Mouse (Mus musculus) layer of hippocampus, postnatal 10 days (tissue): ENCODE measurements around the gene Ciao2a. TPM values are rescaled to one million over a fixed set of nuclear protein-coding genes. Genes with fewer than 3 reads are reported as not detected.
A peak's percentile ranks its signal among the peaks of the same experiment; 100 is the strongest.

Source experiments
- DNase-seq, 2 experiments: peaks; one replicate each; pipeline ENCODE4 v3.0.0; 2021; ENCODE audit warnings: low spot score in 2 of 2
- total RNA-seq, 2 experiments: library from RNA; stranded (reverse); gene quantifications; 2 replicates each; pipeline ENCODE4 v1.2.3; 2021

Gene Ciao2a
- total RNA-seq, 2 experiments from 2014 or later, result 27.2 to 28.9 TPM

DNA sequence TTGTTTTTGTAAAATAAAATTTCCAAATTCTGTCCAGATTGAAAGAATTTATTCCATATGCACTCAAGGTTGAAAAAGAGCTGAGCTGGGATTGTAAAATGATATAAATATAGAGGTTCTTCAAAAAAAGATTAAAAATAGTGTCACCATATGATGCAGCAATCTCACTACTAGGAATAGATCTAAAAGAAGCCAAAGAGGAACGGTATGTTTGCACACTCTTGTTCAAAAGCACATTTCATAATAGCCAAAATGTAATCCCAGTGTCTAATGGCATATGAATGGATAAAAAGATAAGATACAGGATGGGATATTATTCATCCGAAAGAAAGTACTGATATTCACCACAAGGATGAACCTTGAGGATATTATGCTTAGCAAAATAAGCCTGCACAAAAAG is 6.9 kb upstream of the Ciao2a start:
- no peak for DNase-seq

DNA sequence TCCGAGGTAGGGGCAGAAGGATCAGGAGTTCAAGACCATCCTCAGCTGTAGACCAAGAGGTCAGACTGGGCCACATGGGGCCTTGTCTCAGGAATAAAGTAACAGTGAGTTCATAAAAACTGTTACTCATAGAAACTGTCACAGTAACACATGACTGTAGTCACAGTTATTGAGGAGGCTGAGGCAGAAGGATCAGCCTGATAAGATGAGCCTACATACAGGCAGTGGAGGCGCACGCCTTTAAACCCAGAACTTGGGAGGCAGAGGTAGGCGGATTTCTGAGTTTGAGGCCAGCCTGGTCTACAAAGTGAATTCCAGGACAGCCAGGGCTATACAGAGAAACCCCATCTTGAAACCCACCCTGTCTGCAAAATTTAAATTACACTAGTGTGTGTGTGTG is 6.3 kb upstream of the Ciao2a start:
- DNase-seq, result no peak

DNA sequence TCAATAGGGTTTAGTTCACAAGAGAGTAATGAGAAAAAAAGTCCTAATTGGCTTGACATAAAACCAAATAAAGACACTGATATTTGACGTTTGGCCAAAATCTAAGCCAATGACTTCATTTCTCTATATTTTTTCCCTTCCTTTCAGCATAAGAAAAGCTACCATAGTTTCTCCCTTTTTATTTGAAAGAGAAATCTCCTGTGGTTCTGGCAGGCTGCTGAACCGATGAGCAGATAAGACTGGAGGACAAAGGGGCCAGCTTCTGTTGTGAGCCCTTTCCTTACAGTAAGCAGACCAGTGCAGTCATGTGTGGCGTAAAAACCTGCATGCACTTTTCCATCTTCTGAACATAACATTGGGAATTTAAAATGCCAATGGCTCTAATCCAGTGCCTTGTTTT is 5.5 kb upstream of the Ciao2a start:
- DNase-seq, result no peak

DNA sequence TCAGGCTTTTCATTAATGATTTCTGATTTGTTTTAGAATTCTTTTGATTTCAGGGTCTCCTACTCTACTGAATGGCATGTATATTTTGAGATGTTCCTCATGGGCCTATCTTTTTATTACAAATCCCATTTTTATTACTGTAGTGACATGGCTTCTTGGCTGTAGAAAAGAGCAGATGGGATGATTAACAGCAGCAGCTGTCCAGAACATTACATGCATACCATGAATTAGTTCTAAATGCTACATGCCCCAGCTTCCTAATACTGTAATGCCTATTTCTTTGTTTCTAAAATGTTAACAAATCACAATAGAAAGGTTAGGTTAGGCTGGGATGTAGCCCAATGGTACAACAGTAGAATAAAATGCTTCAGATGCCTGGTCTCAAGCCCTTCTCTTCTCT is 5.0 kb upstream of the Ciao2a start:
- no peak for DNase-seq

DNA sequence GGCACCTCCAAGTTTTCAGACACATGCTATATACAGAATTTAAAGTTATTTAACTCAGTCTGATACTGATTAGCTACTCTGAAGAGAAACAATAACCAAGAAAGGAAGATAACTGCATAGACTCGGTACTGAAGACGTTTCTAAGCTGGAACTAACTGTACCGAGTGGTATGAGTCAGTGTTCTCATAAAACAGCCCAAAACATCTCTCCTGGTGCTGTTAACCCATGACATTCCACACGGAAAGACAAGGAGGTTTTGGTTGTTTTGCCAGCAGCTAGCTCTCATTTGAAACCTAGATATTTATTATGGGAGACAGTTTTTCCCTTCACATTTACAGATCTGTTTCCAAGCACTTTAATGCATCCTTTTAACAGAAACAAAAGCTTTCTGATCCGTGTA is 2.8 kb upstream of the Ciao2a start:
- DNase-seq, result no peak

DNA sequence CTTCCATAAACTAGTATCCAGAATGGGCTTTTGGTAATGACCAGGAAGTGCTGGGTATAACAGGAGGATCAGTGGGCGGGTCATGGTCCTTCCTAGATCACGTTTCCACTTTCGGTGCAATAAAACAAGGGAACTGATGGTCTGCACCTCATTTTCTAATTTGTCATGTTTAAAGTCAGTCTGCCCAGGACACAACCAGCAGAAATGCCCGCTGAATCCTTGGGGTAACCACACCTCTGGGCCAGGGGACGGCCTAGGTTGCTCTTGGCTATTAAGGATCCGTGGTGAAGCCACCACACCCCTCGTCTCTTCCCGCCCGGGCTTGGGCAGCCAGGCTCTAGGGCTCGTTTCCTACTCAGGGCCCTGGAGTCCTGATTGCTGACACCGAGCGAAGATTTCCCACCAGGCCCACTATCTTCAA is 2.3 kb upstream of the Ciao2a start:
- DNase-seq, result no peak

DNA sequence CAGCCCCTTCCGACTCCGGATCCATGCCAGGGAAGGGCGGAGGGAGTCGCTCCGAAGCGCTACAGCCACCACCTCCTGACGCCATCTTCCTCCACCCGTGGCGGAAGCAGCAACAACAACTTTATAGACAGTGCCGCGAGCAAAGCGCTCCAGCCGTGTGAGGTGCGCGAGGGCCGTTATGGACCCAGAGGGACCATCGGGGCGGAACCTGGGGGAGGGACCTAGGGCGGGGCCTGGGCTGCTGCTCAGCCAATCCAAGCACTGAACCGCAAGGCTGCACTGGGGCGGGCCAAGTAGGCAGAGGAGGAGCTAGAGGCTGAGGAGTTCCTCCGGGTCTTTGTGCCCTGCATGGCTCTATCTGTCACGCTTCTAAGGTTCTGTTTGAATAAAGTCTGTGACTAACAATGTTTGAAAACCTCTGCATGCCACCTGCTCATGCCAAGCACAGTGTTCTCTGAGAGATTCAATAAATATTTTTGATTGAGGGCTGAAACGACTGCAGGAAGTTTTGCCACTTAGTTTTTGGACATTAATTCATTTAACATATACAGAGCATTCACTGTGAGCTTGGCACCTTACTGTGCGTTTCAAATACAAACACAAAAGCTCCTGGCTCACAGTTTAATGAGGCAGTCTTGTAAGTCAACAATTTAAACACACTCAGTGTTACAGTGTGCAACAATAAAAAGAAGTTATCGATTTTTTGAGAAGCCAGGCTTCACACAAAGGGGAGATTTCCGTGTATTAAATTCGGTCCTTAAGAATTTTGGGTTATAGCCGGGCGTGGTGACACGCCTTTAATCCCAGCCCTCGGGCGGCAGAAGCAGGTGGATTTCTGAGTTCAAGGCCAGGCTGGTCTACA is 1.5 kb upstream of the Ciao2a start:
- peak; percentile 95 for DNase-seq

DNA sequence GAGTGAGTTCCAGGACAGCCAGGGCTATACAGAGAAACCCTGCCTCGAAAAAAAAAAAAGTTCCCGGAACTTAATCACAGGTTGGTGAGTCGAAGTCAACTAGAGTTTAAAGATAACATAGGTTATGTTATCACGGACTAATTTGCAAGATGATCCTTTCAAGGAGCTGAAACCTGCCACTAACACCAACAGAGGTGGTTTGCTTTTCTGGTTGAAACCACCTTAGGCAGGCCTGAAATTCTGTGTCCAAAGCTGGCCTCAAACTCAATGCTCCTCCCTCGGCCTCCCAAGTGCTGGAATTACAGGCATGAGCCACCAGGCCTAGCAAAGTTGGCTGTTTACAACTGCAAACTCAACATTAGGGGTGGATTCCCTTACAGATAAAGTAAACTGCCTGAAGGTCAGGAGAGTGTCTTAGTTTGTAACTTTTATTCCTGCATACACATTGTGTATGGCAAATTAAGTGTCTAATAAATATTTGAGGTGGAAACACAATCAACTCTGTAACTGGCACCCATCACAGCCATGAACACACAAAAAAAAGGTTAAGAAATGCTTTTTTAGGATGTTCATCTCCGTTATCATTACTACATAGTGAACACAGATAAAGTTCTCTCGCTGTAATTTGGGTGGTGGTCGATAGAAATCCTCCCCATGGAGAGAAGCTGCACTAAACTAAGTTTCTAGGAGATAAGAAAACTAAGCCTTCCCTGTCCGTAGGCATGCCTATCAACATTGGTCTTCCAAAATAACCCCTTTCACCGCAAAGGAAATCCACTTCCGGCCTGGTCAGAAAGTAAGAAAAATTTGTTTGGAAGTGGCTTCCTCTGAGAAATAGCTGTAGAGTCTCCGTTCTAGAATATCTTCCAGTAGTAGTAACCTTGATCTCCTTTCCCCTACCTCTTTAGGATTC is 612 bp upstream of the Ciao2a start:
- DNase-seq, result no peak

DNA sequence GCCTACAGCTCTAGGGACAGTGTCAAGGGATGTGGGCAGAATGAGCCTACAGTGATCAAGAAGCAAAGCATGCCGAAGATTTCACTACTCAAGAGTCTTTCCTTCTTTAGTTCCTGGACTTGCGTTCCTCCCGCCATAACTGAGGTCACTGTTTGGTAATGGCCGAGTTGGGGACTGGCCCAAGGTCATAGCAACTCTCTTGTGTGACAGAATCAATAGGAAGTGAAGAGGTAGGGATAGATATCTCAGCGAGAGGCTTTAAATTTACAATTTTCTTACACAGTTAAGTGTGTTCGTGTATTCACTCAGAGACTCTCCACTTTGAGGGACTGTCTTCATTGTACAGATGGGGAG is 759 bp downstream of the Ciao2a start:
- no peak for DNase-seq

DNA sequence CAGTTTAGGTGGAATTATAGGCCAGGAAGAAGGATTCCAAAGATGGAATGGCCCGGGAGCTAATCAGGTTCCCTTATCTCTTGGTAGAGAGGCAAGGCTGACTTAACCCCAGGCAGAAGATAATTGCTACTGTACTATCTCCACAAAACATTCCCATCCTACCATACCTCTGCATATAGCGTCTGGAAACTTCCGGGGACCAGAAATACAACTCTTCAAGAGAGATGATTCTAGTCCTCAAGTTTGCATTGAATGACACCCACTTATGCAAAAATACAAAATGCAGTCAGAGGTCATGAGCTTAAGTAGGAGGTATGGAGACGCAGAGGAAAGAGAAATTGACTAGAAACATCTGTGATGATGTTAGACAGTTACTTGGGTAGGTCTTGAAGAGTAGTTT is 1.5 kb downstream of the Ciao2a start:
- no peak for DNase-seq

DNA sequence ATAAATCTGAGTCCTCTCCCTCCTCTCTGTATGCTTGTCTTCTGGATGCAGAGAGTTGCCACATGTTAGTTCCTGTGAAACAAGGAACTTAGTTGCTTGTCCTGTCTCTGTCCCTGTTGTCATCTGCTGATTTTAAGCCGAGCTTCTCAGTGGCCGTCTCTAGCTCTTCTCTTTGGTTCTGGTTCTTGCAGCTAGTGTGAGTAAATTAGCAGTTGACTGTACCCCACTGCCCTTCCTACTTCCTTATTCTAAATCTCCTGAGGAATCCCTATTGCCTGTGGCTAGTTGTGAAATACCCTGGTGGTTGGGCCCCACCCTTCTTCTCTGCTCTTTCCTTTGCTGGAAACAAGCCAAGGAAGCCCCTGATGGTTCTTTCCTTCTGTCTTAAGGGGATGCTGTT is 5.1 kb downstream of the Ciao2a start:
- DNase-seq, result no peak

DNA sequence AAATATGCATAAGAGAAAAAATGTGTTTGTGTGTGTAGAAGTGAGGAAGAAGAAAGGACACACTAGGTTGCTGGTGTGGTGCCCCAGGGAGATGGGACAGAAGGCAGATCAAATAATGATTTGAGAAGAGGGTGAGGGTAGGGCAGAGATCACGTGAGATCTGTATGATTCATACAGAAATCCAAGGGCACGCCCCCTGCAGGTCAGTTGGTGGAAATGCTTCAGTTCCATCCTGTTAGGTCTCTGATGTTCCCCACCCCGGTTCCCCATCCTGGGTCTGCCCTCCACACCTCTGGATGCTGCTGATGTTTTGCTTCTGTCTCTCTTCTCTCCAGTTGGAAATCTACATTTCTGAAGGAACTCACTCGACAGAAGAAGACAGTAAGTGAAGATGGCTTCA is 9.6 kb downstream of the Ciao2a start:
- DNase-seq, result no peak

DNA sequence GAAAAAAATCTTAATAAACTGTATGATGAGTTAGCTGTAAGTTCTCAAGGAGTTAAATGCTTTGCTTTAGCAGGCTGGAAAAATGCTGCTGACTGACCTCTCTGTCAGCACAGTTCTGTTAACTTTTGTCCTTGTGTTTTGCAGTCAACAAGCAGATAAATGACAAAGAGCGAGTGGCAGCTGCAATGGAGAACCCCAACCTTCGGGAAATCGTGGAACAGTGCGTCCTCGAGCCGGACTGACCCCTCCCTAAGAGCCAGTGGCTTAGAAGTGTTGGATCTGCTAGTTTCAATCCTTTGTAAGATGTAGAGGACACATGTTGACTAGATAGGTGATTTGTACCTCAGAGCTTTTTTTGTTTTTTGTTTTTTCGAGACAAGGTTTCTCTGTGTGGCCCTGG is 11.8 kb downstream of the Ciao2a start:
- no peak for DNase-seq

DNA sequence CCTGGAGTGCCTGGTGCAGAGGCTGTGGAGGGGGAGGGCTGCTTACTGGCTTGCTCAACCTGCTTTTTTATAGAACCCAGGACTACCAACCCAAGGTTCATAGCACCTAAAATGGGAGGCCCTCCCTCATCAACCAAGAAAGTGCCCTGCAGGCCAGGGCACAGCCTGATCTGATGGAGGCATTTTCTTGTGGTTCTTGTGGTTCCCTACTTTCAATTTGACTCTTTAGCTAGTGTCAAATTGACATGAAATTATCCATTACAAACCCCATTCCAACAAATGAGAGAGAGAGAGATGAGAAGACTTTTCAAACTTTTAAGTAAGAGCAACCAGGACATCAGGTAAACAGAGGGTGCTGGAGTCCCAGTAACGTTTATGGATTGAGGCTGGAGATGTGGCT is 15.9 kb downstream of the Ciao2a start:
- DNase-seq, result no peak

DNA sequence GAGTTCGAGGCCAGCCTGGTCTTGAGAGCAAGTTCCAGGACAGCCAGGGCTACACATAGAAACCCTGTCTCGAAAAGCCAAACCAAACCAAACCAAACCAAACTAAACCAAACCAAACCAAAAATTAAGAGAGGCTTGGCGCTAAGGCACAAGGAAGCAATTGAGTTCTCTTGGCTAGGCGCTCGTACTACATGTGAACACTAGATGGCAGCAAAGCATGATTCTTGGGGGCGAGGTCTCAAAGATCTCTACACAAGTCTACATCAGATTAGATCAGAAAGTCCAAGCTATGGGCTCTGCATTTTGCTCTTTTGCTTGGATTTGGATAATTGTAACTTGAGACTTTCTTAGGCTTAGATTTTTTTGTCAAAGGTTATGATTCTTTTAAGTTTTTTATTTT is 17.8 kb downstream of the Ciao2a start:
- DNase-seq, result peak; percentile 77 to 83

DNA sequence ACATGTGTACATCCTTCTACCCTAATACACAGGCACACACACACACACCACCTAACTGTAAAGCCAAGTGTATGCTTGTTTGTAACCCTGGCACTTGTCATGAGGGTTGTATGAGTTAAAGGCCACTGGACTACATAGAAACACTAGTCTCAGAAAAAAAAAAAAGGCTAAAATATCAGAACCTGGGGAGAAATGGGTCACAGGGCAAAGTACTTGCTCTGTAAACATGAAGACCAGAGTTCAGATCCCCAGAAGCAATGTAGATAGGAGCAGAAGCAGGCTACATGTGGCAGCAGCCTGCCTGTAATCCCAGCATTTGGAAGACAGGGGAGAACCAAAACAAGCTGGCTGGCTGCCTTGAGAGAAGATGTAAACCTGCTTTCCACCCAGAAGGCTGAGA is 19.7 kb downstream of the Ciao2a start:
- no peak for DNase-seq

DNA sequence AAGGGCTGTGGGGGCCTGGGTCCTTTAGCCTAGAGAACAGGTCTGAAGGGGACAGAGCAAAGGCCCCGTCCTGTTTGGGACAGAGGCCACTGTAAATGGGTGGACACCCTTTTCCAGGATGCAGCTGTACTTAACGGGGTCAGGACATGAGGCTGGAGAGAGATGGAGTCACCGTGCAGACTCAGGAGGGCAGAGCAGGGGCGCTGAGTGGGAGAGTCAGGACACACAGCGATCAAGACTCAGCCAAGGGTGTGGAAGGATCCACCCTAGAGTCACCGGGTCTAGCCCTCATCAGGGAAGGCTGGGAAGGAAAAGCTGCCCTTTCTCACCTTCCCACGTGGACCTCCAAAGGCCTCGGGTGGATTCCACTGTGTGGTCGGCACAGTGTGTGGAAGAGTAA is 25.6 kb downstream of the Ciao2a start:
- DNase-seq, result no peak

DNA sequence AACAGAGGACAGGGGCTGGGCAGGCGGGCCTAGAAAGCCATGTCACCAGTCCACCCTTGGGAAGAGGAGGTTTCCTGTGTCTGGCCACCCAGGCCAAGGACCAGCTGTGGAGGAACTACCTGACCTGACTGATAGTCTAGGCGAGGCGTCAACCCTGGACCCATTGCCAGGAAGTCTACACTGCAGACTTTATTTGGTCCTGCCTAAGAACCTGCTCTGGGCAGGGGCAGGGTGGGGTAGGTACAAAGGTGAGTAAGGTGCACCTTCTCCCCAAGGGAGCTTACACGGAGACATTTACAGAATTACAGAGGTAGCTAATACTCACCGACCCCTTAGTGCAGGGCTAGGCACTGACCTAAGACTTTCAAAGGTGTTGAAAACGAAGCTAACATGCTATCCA is 27.2 kb downstream of the Ciao2a start:
- no peak for DNase-seq

DNA sequence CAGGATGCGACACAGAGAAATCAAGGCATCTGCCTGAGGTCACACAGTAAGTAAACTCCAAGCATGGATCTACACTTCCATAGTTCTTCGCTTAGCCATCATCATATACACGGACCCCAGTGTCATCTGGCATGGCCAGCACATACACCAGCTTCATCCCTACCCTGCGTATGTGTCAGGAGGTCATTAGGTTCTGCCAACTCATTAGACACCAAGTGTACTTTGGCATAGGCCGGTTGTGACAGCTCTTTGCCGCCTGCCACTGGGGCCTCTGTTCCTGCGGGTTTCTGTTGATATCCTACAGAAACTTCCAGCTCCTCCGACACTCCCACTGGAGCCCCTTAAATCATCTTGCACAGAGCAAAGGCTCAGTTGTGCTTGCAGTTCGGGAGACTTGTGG is 27.6 kb downstream of the Ciao2a start:
- DNase-seq, result no peak

DNA sequence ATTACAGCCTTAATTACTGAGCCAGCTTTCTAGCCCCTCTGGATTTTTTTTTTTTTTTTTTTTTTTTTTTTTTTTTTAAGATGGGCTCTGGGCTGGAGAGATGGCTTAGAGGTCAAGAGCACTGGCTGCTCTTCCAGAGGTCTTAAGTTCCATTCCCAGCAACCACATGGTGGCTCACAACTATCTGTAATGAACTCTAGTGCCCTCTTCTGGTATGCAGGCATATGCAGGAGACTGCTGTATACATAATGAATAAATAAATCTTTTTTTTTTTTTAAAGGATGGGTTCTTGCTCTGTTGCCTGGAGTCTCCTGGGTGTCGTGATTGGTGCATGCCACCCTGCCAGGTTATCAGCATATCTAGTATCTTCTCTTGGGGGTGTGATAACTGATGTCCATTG is 29.1 kb downstream of the Ciao2a start:
- no peak for DNase-seq

DNA sequence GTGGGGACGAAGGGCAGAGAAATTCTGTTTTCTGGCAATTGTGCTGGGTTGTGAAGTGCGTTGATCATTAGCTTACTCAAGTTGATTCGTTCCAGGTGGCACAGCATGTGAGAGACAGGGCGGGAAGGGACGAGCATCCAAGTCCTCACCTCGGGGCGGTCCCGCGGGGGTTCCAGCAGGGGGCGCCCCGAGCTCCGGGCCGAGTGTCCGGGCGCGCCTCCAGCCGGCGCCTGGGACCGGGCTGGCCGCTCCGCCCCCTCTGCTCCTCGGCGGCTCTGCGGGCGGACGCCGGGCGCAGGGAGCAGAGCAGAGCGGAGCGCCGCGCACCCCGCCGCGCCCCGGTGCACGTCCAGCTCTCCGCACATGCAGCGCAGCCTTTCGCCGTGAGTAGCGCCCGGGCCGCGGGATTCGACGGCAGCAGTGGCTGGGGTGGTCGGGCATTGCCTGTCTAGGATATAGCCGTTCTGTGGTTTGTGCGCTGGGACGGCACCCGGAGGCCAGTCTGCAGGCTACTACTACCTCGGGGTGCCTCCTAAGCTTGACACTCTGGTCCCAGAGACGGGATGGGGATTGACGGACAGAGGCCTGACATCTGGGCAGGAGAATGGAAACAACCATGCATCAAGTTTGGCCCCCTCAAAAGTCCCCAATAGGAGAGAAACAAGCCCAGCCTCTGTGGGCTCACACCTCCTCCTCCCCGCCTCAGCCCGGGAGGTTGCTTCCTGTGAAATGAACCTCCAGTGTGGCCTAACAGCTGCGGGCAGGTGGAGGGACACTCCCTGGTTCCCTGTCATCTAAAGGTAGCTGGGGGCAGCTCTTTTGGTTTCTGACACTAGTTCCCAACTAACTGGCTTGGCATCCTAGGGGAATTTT is 31.8 kb downstream of the Ciao2a start, which contains the start of gene Dapk2:
TSS of gene Dapk2 (plus strand) at position 266 of the 873 bp plus-strand sequence.
- peak; percentile 70 to 82 for DNase-seq
